25 mouse cellular contexts compared by ENCODE assay signal in genomic region chr14:60893882-60894281, GRCm38 (mm10).
"Had no signal": no experiment of that assay in that cellular context is flagged by ENCODE, and none has a peak within 500 bp of the region (broad histone marks: within the 10 kb centered on the region; RNA-seq: fewer than 3 reads in every experiment).

No protein-coding gene starts in this region.

- DNase-seq: cerebellum, adult 9-10 months; cerebellum, adult 9-11 months; cerebellum, postnatal 14 days; cerebellum, postnatal 25 days; cerebellum, postnatal 36 days; embryo, embryonic 11 days; forebrain, postnatal 0 days; gastrocnemius, adult 2 months; gastrocnemius, postnatal 10 days; gastrocnemius, postnatal 14 days; gastrocnemius, postnatal 25 days; gastrocnemius, postnatal 36 days; heart, adult 11 months; heart, adult 18-20 months; heart, adult 2 months had no signal

- H3K4me3 ChIP-seq: embryonic facial prominence, embryonic 10.5 days; embryonic facial prominence, embryonic 12.5 days; embryonic facial prominence, embryonic 13.5 days; embryonic facial prominence, embryonic 15.5 days; erythroblast, embryonic 14.5 days; forebrain, embryonic 13.5 days; forebrain, embryonic 15.5 days; gastrocnemius, adult 2 months; heart, adult 2 months; heart, embryonic 10.5 days had no signal

- H3K9me3 ChIP-seq: embryonic facial prominence, embryonic 10.5 days; embryonic facial prominence, embryonic 12.5 days; embryonic facial prominence, embryonic 13.5 days; embryonic facial prominence, embryonic 15.5 days; forebrain, embryonic 13.5 days; forebrain, embryonic 15.5 days; heart, embryonic 10.5 days had no signal

- H3K27ac ChIP-seq: embryonic facial prominence, embryonic 10.5 days; embryonic facial prominence, embryonic 12.5 days; embryonic facial prominence, embryonic 13.5 days; embryonic facial prominence, embryonic 15.5 days; forebrain, embryonic 13.5 days; forebrain, embryonic 15.5 days; gastrocnemius, adult 2 months; heart, adult 2 months; heart, embryonic 10.5 days had no signal

- ATAC-seq: forebrain, embryonic 13.5 days; forebrain, embryonic 14.5 days; forebrain, embryonic 15.5 days; forebrain, embryonic 16.5 days; forebrain, postnatal 0 days had no signal

- H3K36me3 ChIP-seq: embryonic facial prominence, embryonic 10.5 days; embryonic facial prominence, embryonic 12.5 days; embryonic facial prominence, embryonic 13.5 days; embryonic facial prominence, embryonic 15.5 days; forebrain, embryonic 15.5 days; heart, embryonic 10.5 days had no signal

- H3K27me3 ChIP-seq: embryonic facial prominence, embryonic 12.5 days; embryonic facial prominence, embryonic 13.5 days; embryonic facial prominence, embryonic 15.5 days; forebrain, embryonic 13.5 days; forebrain, embryonic 15.5 days had no signal

- H3K9ac ChIP-seq: embryonic facial prominence, embryonic 12.5 days; embryonic facial prominence, embryonic 13.5 days; embryonic facial prominence, embryonic 15.5 days; forebrain, embryonic 13.5 days; forebrain, embryonic 15.5 days; forebrain, postnatal 0 days had no signal

- H3K4me1 ChIP-seq: forebrain, embryonic 15.5 days; heart, embryonic 10.5 days had no signal

- H3K4me2 ChIP-seq: embryonic facial prominence, embryonic 12.5 days; embryonic facial prominence, embryonic 13.5 days; embryonic facial prominence, embryonic 15.5 days; forebrain, embryonic 13.5 days; forebrain, embryonic 15.5 days had no signal
